ENCODE assay signal across 10 mouse cellular contexts in the genomic region with DNA sequence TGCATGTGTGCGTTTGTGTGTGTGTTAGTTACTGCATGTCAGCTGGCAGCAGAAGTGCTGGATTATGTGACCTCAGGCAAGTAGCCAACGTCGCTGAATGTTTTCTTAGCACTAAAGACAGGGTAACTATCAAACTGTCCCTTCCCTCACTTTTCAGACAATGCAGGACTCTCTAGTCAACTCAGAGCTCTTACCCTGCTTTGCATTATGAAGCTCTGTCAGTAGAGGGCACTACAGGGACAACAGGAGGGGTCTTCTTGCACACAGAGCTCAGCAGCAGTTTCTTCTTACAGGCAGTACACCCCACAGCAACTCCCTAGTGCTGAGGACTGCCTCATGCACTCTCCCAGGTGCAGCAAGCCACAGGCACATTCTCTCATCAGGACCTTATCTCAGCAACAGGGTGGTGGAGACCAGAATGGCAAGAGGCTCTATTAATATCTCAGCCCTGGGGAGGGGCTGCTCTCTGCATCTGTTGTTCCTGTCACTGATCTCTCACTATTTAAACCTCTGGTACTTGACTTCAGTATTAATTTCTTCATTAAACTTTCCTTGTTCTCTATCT. TPM values are rescaled to one million over a fixed set of nuclear protein-coding genes. Genes with fewer than 3 reads are reported as not detected.
DNase-seq lines count a peak whose midpoint lies in the region; ATAC-seq and TF ChIP-seq lines count a peak whose summit lies in the region.
"Had no signal": no experiment of that assay in that cellular context is flagged by ENCODE, and none has a peak within 500 bp of the region (broad histone marks: within the 10 kb centered on the region; RNA-seq: fewer than 3 reads in every experiment).

No protein-coding gene starts in this region.

- H3K36me3 ChIP-seq in kidney, adult 2 months (ENCODE audit: control insufficient read depth, insufficient read depth, low read length), result no peaks in the 10 kb centered on the region; the same call in none of the 2 replicates
- peaks cover 66% of the 10 kb centered on the region for H3K36me3 ChIP-seq in kidney, embryonic 14.5 days (ENCODE audit: control insufficient read depth, insufficient read depth, low read length)
- peaks cover 76% of the 10 kb centered on the region for H3K36me3 ChIP-seq in G1E (replicated peaks)

- TF ChIP-seq POLR2A in kidney, adult 2 months (IDR thresholded peaks at IDR 0.05; ENCODE audit: low read depth, low read length), result no peak

- no peak for ATAC-seq in kidney, embryonic 14.5 days (ENCODE audit: low FRiP score, low TSS enrichment)
- ATAC-seq in G1E (ENCODE audit: extremely low read depth, insufficient number of reproducible peaks, low FRiP score, poor library complexity, severe bottlenecking), result peak; percentile 40; the same call in 1 of the 2 replicates

- H3K9ac ChIP-seq in kidney, embryonic 14.5 days (ENCODE audit: low read depth, low read length), result no peak overlapping the region
- H3K9ac ChIP-seq: hindbrain, embryonic 15.5 days; stomach, embryonic 15.5 days had no signal

- TF ChIP-seq CTCF in kidney, adult 2 months (conservative IDR thresholded peaks at IDR 0.05; ENCODE audit: insufficient read depth, insufficient read length, low read depth, low read length), result peak; percentile 36
- no peak for TF ChIP-seq CTCF in G1E (IDR thresholded peaks at IDR 0.05; ENCODE audit: low read depth, low read length)

- no peak overlapping the region for H3K27ac ChIP-seq in kidney, adult 2 months (ENCODE audit: insufficient read depth, low read depth, low read length)
- no peak overlapping the region for H3K27ac ChIP-seq in kidney, embryonic 14.5 days (ENCODE audit: low read depth, low read length)
- H3K27ac ChIP-seq: hindbrain, embryonic 15.5 days; stomach, embryonic 15.5 days had no signal

- H3K27me3 ChIP-seq in kidney, adult 2 months (replicated peaks; ENCODE audit: control insufficient read depth, insufficient read depth, low read length), result no peaks in the 10 kb centered on the region
- no peaks in the 10 kb centered on the region for H3K27me3 ChIP-seq in kidney, embryonic 14.5 days (ENCODE audit: control insufficient read depth, insufficient read depth, low read length)
- H3K27me3 ChIP-seq in G1E (ENCODE audit: insufficient read depth, low read length), result no peaks in the 10 kb centered on the region
- H3K27me3 ChIP-seq: hindbrain, embryonic 15.5 days; stomach, embryonic 15.5 days had no signal

- no peak overlapping the region for H3K4me3 ChIP-seq in kidney, adult 2 months (ENCODE audit: insufficient read depth, low read depth, low read length)
- H3K4me3 ChIP-seq in kidney, embryonic 14.5 days (ENCODE audit: low read length), result no peak overlapping the region
- no peak overlapping the region for H3K4me3 ChIP-seq in G1E (ENCODE audit: low read depth, low read length)
- H3K4me3 ChIP-seq: hindbrain, embryonic 15.5 days; stomach, embryonic 15.5 days had no signal

- DNase-seq in kidney, adult 2 months, result peak; percentile 11
- no peak for DNase-seq in G1E (ENCODE audit: low spot score)
- DNase-seq in embryo, embryonic 10.5 days (ENCODE audit: low spot score), result peak; percentile 53
- peak; percentile 41 for DNase-seq in lung, postnatal 14 days
- DNase-seq in right cerebral cortex, postnatal 36 days (ENCODE audit: low spot score in 2 of 2), result no peak
- DNase-seq in urinary bladder, postnatal 4 days (ENCODE audit: low spot score in 2 of 2), result no peak
- DNase-seq in kidney, adult 11 months, result no peak

- H3K4me1 ChIP-seq in kidney, adult 2 months (ENCODE audit: control insufficient read depth, insufficient read depth, low read length), result no peaks in the 10 kb centered on the region
- H3K4me1 ChIP-seq in kidney, embryonic 14.5 days (ENCODE audit: control insufficient read depth, insufficient read depth, low read length), result no peaks in the 10 kb centered on the region
- H3K4me1 ChIP-seq in G1E (ENCODE audit: insufficient read depth, low read depth, low read length), result no peaks in the 10 kb centered on the region
- H3K4me1 ChIP-seq: hindbrain, embryonic 15.5 days; stomach, embryonic 15.5 days had no signal

- WGBS in kidney, adult 2 months, result 69% methylated on average over 3 of the region's 3 CpGs
- WGBS in kidney, embryonic 14.5 days, result 77% methylated on average over 3 of the region's 3 CpGs

- no peaks in the 10 kb centered on the region for H3K9me3 ChIP-seq in kidney, embryonic 14.5 days (ENCODE audit: control insufficient read depth, low read length)
- no peaks in the 10 kb centered on the region for H3K9me3 ChIP-seq in G1E (replicated peaks)
- H3K9me3 ChIP-seq: hindbrain, embryonic 15.5 days; stomach, embryonic 15.5 days had no signal

- H3K4me2 ChIP-seq in kidney, embryonic 14.5 days (replicated peaks; ENCODE audit: low read depth, low read length), result no peak overlapping the region
- H3K4me2 ChIP-seq: hindbrain, embryonic 15.5 days; stomach, embryonic 15.5 days had no signal

RNA-seq across cellular contexts. Expression of a gene that starts 23.8 kb away (rescaled TPM):
- polyA plus RNA-seq in kidney, adult 2 months (2012; rRNA removed), result 12.1 and 14.1 TPM in 2 replicates
- polyA plus RNA-seq in kidney, embryonic 14.5 days (2014; fragmentation: Nextera tagmentation; extraction: Ambion mirVana), result 27.2 and 40.1 TPM in 2 replicates
- total RNA-seq in G1E (2014; fragmentation: Nextera tagmentation) (55.2 and 56.1 TPM in 2 replicates), G1E (2017) (32.3 and 32.4 TPM in 2 replicates)
- 5.3 and 6.1 TPM in 2 replicates for polyA plus RNA-seq in G1E (2012)

RNA-seq across cellular contexts. Expression of a gene that starts 24.0 kb away (rescaled TPM):
- polyA plus RNA-seq in kidney, adult 2 months (2012; rRNA removed), result 8.0 and 8.3 TPM in 2 replicates
- 21.6 and 36.5 TPM in 2 replicates for polyA plus RNA-seq in kidney, embryonic 14.5 days (2014; fragmentation: Nextera tagmentation; extraction: Ambion mirVana)
- total RNA-seq in G1E (2014; fragmentation: Nextera tagmentation) (64.7 and 67.6 TPM in 2 replicates), G1E (2017) (19.6 and 29.1 TPM in 2 replicates)
- polyA plus RNA-seq in G1E (2012), result 3.3 and 3.4 TPM in 2 replicates

Comparison
In these comparisons a context has a peak if more than half of its experiments do, and no peak if none do; other contexts are left out.
1. DNase-seq: peak in kidney, adult 2 months (single experiment), embryo, embryonic 10.5 days (single experiment) and lung, postnatal 14 days (single experiment); none in G1E (single experiment), right cerebral cortex, postnatal 36 days (0 of 2), urinary bladder, postnatal 4 days (0 of 2) and kidney, adult 11 months (single experiment).